In the genomic region with DNA sequence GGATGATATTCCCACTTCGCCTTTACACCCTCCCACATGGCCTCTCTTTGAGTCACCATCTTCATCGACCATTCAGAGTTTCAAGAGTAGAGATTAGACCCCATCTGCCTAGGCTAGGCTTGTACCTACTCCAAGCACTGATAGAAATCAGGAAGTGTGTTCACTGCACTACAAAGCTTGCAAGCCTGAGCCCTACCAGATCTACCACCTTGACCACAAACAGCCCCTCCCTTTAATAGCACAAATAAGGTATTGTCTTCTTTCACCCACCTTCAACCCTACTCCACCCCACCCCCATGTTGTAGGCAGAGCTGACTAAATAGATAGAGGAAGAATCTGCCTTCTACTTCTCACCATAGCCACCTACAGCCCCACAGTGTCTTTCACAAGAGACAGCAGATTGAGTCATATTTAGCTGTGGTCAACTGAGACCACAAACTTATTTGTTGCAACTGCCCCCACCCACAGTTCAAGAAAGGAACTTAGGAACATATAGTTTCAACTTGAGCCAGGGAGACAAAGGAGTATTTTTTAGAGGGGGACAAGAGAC, we compare ENCODE assay signal across 14 mouse cellular contexts. TPM values are rescaled to one million over a fixed set of nuclear protein-coding genes. Genes with fewer than 3 reads are reported as not detected.
DNase-seq lines count a peak whose midpoint lies in the region; ATAC-seq and TF ChIP-seq lines count a peak whose summit lies in the region.
"Had no signal": no experiment of that assay in that cellular context is flagged by ENCODE, and none has a peak within 500 bp of the region (broad histone marks: within the 10 kb centered on the region; RNA-seq: fewer than 3 reads in every experiment).

No protein-coding gene starts in this region.

- H3K36me3 ChIP-seq in lung, postnatal 0 days (ENCODE audit: insufficient read depth, low read length): no peaks in the 10 kb centered on the region
- H3K36me3 ChIP-seq in liver, embryonic 15.5 days (replicated peaks): no peaks in the 10 kb centered on the region
- no peaks in the 10 kb centered on the region for H3K36me3 ChIP-seq in kidney, embryonic 16.5 days (ENCODE audit: insufficient read depth, low read length)
- H3K36me3 ChIP-seq: heart, embryonic 12.5 days; hindbrain, embryonic 13.5 days; lung, embryonic 15.5 days had no signal

- DNase-seq in lung, postnatal 0 days (ENCODE audit: low spot score): peak; percentile 24
- no peak for DNase-seq in lung, postnatal 14 days
- DNase-seq in NIH3T3 (ENCODE audit: low read depth): peak; percentile 13
- DNase-seq in gastrocnemius, adult 18-20 months (ENCODE audit: low spot score): no peak
- no peak for DNase-seq in thymus, postnatal 14 days
- DNase-seq: adrenal gland, postnatal 14 days; kidney, postnatal 4 days; retina, postnatal 1 day had no signal

- ATAC-seq in lung, postnatal 0 days: peak; percentile 23
- ATAC-seq in liver, embryonic 15.5 days (ENCODE audit: insufficient read depth): 0 out of 2 replicates have a peak, but pooled peaks have one; percentile 28
- ATAC-seq in neutrophil, adult 5-6 weeks (ENCODE audit: extremely low read depth, insufficient number of reproducible peaks, low FRiP score, poor library complexity, severe bottlenecking): peak; percentile 85
- no peak for ATAC-seq in kidney, embryonic 16.5 days (ENCODE audit: low FRiP score, low TSS enrichment)

- TF ChIP-seq EP300 in lung, postnatal 0 days (IDR thresholded peaks at IDR 0.05): no peak

- no peaks in the 10 kb centered on the region for H3K9me3 ChIP-seq in lung, postnatal 0 days (ENCODE audit: low read length)
- H3K9me3 ChIP-seq in liver, embryonic 15.5 days (replicated peaks): no peaks in the 10 kb centered on the region
- H3K9me3 ChIP-seq in kidney, embryonic 16.5 days (ENCODE audit: low read length): no peaks in the 10 kb centered on the region
- H3K9me3 ChIP-seq: hindbrain, embryonic 13.5 days; lung, embryonic 15.5 days had no signal

- no peak for TF ChIP-seq CTCF in lung, postnatal 0 days (IDR thresholded peaks at IDR 0.05)

- 70% methylated on average over 2 of the region's 2 CpGs for whole genome bisulfite sequencing in lung, postnatal 0 days
- 25% methylated on average over 2 of the region's 2 CpGs for WGBS in liver, embryonic 15.5 days (ENCODE audit: insufficient replicate concordance)
- WGBS in kidney, embryonic 16.5 days: 82% methylated on average over 2 of the region's 2 CpGs

- no peak overlapping the region for H3K4me3 ChIP-seq in lung, postnatal 0 days (ENCODE audit: low read depth, low read length)
- no peak overlapping the region for H3K4me3 ChIP-seq in liver, embryonic 15.5 days (replicated peaks)
- no peak overlapping the region for H3K4me3 ChIP-seq in kidney, embryonic 16.5 days (ENCODE audit: low read length)
- H3K4me3 ChIP-seq: heart, embryonic 12.5 days; hindbrain, embryonic 13.5 days; lung, embryonic 15.5 days had no signal

- H3K27ac ChIP-seq in lung, postnatal 0 days (ENCODE audit: low read length): no peak overlapping the region
- H3K27ac ChIP-seq in liver, embryonic 15.5 days (replicated peaks): peak overlapping the region; percentile 51; the same call in 1 of the 2 replicates
- no peak overlapping the region for H3K27ac ChIP-seq in kidney, embryonic 16.5 days (ENCODE audit: low read length)
- H3K27ac ChIP-seq: hindbrain, embryonic 13.5 days; lung, embryonic 15.5 days had no signal

- H3K9ac ChIP-seq in lung, postnatal 0 days (replicated peaks; ENCODE audit: low read depth): no peak overlapping the region
- no peak overlapping the region for H3K9ac ChIP-seq in liver, embryonic 15.5 days
- H3K9ac ChIP-seq in kidney, embryonic 16.5 days (replicated peaks; ENCODE audit: low read length): no peak overlapping the region
- H3K9ac ChIP-seq: heart, embryonic 12.5 days; hindbrain, embryonic 13.5 days; lung, embryonic 15.5 days had no signal

- H3K4me2 ChIP-seq in lung, postnatal 0 days (replicated peaks; ENCODE audit: low read depth, low read length): no peak overlapping the region
- H3K4me2 ChIP-seq in liver, embryonic 15.5 days: no peak overlapping the region
- H3K4me2 ChIP-seq in kidney, embryonic 16.5 days (replicated peaks; ENCODE audit: low read depth, low read length): no peak overlapping the region
- H3K4me2 ChIP-seq: heart, embryonic 12.5 days; hindbrain, embryonic 13.5 days; lung, embryonic 15.5 days had no signal

- no peaks in the 10 kb centered on the region for H3K27me3 ChIP-seq in lung, postnatal 0 days (replicated peaks; ENCODE audit: insufficient read depth, low read length)
- no peaks in the 10 kb centered on the region for H3K27me3 ChIP-seq in liver, embryonic 15.5 days
- H3K27me3 ChIP-seq in kidney, embryonic 16.5 days (ENCODE audit: insufficient read depth, low read length): no peaks in the 10 kb centered on the region
- H3K27me3 ChIP-seq: heart, embryonic 12.5 days; hindbrain, embryonic 13.5 days; lung, embryonic 15.5 days had no signal

- H3K4me1 ChIP-seq in lung, postnatal 0 days (ENCODE audit: insufficient read depth, low read depth, low read length): no peaks in the 10 kb centered on the region
- no peaks in the 10 kb centered on the region; the same call in 1 of the 2 replicates for H3K4me1 ChIP-seq in liver, embryonic 15.5 days (replicated peaks)
- H3K4me1 ChIP-seq in kidney, embryonic 16.5 days (ENCODE audit: insufficient read depth, low read length): no peaks in the 10 kb centered on the region
- H3K4me1 ChIP-seq: heart, embryonic 12.5 days; hindbrain, embryonic 13.5 days; lung, embryonic 15.5 days had no signal

RNA-seq across cellular contexts. Expression of a gene that starts 8.1 kb away (rescaled TPM):
- 6.5 and 8.1 TPM in 2 replicates for polyA plus RNA-seq in lung, postnatal 0 days (2015; fragmentation: Nextera tagmentation; extraction: Ambion mirVana)
- 11.9 and 12.3 TPM in 2 replicates for polyA plus RNA-seq in liver, embryonic 15.5 days (2015; fragmentation: Nextera tagmentation; extraction: Ambion mirVana)
- 383 and 399 TPM in 2 replicates for total RNA-seq in neutrophil, adult 5-6 weeks (2017)
- polyA plus RNA-seq in kidney, embryonic 16.5 days (2015; fragmentation: Nextera tagmentation; extraction: Ambion mirVana): 2.1 and 2.7 TPM in 2 replicates
- under 1 TPM; 0.76 to 0.94 TPM for total RNA-seq in gastrocnemius, adult 18-20 months (2021)

RNA-seq across cellular contexts. Expression of a gene that starts 39.6 kb away (rescaled TPM):
- polyA plus RNA-seq in lung, postnatal 0 days (2015; fragmentation: Nextera tagmentation; extraction: Ambion mirVana): 79.8 and 90.6 TPM in 2 replicates
- polyA plus RNA-seq in liver, embryonic 15.5 days (2015; fragmentation: Nextera tagmentation; extraction: Ambion mirVana): 5.4 and 7.1 TPM in 2 replicates
- total RNA-seq in neutrophil, adult 5-6 weeks (2017): 62.0 and 78.5 TPM in 2 replicates
- 73.5 and 81.7 TPM in 2 replicates for polyA plus RNA-seq in kidney, embryonic 16.5 days (2015; fragmentation: Nextera tagmentation; extraction: Ambion mirVana)
- 1 to 10 TPM; 4.7 TPM for total RNA-seq in gastrocnemius, adult 18-20 months (2021)

Comparison
In these comparisons a context has a peak if more than half of its experiments do, and no peak if none do; other contexts are left out.
1. DNase-seq: peak in lung, postnatal 0 days (single experiment) and NIH3T3 (single experiment); none in lung, postnatal 14 days (single experiment), gastrocnemius, adult 18-20 months (single experiment) and thymus, postnatal 14 days (single experiment).